Mouse (Mus musculus) retina, adult 2 months (tissue): Measurements from ENCODE around the gene Fam168a.

Experiments
- DNase-seq: peaks from one replicate; pipeline ENCODE4 v3.0.0-alpha.2; 2012; ENCODE audit warnings: low read depth, low spot score

The Fam168a gene

DNA sequence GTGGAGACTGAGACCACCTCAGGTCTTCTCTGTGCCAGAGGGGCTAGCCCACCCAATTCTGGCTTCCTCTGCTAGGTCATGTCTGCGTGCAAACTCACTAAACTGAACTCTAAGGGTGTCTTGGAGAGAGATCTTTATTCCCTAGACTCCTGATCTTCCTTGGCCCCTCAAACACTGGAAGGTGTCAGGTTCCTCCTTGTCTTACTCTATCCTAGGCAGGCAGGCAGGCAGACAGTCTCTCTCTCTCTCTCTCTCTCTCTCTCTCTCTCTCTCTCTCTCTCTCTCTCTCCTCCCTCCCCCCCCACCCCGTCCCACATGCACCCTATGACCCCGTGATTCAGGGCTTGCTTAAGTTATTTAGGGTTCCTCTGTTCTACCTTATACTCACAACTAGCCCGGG is 155.9 kb downstream of the Fam168a start:
- no peak for DNase-seq

DNA sequence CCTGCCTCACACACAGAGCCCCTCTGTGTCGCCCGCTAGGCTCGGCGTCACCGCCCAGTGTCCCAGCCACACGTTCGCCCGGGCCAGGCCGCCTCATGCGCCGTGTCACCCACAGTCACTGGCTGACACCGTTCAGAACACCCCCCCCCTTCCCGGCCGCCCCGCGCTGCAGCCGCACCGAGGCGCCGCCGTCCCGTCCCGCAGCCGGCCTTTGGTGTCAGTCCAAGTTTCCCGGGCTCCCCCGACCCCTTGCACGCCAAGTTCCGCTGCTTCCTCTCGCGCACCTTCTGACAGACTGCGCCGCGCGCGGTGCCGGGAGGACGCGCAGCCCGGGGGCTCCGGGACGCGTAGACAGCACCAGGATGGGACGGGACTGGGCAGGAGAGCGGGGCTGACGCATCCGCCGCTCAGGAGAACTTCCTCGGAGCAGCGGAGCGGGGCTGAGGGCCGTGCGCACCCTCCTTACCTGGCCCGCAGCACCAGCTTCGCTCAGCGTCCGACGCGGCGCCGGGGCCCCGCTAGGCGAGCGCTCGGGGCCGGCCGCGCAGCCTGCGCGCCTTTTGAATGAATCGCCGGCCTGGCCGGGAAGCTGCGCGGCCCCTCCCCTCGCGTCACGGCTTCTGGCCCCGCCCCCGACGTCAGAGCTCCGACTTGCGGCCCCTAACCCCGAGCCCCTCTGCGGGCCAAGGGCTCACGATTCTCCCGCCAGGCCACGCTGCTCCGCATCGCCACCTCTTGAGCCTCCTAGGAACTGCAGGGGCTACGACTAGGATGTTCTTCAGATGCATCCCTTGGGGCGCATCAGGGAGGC is 156.6 kb downstream of the Fam168a start, which contains the start of gene Relt:
Relt (minus strand) TSS at position 619 of the 811 bp plus-strand sequence.
- peak; percentile 60 for DNase-seq

DNA sequence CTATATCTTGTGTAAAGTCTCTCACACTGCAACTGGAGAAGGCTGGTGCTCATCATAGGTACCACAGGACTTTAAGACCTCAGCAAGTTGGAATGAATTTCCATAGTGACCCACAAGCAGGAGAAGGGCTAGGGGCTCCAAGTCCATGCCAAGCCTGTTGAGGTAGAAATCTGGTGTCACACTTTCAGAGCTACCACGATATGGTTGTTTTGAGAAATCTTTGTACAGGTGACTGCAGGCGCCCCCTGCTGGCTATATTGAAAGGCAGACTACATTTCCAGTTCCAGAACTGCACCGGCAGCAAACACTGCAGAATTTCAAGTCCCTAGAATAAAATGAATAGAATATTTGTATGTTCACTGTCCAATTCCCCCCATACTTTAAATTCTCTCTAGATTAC is 160.2 kb downstream of the Fam168a start:
- DNase-seq = peak; percentile 50

DNA sequence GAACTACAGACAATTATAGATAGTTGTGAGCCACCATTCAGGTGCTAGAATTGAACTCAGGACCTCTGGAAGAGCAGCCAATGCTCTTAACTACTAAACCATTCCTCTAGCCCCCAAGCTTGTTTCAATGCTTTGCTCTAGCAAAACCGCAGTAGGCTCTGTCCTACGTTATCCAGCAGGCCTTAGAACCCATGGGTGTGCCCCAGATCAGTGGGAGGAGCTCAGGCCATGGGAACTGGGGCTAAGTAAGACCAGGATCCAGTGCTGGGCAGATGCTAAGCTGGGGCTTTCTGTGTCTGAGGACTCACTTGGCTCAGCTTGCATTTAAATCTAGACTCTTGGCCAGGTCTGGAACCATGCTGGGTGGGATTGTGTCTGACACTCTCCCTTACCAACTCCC is 161.1 kb downstream of the Fam168a start:
- no peak for DNase-seq

DNA sequence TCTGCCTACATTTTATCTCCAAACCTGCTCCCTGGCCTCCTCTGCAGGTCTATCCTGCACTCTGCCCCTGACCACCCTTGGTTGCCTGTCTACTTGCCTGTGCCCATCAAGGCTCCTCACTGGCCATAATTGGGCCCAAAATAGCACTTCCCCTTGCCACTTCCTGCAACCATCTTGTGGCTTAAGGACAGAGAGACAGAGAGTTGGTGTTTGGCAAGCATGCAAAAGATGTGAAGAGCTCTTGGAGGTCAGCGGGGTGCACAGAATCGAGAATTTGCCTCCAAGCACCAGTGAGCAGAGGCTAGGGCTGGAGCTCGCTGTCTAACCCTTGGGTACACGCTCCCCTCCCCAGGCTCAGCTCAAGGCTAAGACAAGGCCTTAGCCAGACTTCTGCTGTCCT is 162.1 kb downstream of the Fam168a start:
- DNase-seq = no peak

DNA sequence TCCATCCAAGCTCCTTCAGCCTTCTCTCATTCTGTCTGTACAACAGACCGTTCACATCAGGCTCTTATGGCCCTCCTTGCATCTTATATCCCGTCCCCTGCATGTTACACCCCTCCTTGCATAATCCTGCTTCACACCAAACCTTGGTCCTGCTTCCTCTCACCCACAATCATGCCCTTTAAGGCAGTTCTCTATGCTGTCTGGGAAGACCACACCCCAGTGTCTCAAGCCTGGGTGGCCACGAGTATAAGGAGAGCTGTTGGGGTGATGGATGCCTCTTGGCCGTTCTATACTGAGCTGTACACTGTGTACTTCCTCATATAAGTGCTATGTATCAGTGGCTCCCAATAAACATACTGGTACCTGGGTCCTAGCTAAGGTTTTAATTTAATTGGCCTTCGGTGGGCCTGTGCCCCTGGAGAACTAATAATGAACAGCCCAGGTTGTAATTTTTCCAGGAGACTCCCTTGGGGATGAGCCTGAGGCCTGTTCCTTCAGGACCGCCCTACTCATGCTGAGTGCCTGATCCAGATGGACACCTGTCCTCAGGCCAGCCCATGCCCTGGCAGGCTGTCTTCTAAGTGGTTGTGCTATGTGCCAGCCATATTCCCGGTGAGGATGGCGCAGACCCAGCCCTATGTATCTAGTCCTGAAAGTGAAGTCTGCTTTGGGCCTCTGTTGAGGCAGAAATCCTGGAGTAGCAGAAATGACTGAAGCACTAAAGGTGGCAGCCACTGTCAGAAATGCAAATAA is 163.6 kb downstream of the Fam168a start:
- no peak for DNase-seq

DNA sequence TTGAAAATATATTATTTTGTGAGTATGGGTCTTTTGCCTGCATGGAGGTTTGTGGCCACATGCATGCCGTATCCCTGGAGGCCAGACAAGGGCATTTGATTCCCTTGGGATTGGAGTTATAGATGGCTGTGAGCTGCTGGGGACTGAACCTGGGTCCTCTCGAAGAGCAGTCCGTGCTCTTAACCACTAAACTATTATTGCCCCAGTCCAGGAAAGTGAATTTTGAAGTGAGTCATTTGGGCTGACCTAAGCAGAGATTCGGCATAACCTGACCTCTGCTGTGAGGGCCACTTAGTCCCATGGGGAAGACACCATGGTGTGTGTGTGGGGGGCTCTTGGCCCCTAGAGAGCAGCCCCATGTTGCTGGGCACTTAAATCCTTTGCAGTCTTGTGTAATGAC is 164.9 kb downstream of the Fam168a start:
- no peak for DNase-seq

DNA sequence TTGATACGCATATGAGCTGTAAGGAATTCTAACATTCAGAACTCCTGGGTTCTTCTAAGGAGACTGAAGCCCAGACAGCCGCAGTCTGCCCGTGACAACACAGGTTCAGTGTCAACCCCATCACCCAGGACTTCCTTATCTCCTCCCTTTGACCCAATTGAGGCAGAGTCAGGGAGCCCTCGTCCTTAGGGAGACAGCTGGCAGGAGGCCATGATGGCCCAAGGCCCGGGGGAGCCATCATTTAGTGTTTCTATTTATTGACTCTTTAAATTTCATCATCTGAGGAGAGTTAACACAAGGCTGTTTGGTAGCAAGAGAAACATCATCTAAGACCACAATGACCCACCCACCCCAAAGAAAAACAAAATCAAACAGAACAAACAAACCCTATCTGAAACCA is 165.5 kb downstream of the Fam168a start:
- no peak for DNase-seq

DNA sequence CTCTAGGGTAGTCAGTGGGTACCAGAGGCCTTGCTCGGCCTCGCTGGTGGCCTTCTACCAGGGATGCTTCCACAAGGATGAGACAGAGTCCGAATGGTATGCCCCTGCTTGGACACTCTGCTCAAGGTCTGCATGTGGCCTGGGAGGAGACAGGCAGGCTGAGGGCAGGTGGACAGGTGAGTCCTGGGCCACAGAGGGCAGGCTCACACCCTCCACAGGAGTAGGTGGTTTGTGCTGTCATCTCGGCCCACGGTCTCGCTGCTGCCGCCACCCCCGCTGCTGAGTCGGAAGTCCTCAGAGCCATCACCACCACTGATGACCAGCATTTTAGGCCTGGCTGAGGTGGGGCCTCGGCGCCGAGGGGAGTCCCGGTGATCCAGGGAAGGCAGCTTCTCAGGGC is 166.8 kb downstream of the Fam168a start:
- no peak for DNase-seq

DNA sequence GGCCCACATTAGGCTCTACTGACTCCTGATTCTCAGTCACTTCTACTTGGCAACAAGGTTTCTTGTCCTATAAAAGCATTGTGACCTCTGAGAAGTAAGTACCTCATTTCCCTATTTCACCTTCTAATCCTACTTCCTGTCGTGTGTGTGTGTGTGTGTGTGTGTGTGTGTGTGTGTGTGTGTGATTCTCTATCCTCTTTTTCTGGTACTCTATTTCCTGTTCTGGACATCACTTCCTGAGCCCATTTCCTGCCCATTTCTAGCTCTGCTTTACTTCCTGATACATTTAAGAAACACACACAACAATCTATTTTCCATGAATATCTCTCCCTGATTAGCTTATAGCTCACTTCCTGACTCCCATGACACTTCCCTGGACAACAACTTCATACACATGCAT is 169.4 kb downstream of the Fam168a start:
- no peak for DNase-seq

DNA sequence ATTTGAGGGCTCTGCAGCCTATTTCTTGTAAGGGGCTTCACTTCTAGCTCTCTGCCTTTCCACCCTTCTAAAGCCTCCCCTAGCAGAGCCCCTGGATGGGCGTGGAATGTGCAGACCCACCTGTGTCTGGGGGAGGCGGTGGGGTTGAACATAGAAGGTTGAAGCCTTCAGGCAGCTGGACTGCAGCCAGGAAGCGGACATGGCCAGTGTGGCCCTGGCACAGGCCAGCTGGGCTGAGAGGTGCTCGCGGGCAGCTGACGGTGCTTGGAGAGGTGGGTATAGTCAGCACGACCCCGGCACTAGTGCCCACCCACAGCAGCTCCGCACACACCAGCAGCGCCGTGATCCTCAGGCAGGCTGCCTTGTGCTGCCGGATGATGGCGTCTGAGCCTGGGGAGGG is 169.9 kb downstream of the Fam168a start:
- DNase-seq = no peak

DNA sequence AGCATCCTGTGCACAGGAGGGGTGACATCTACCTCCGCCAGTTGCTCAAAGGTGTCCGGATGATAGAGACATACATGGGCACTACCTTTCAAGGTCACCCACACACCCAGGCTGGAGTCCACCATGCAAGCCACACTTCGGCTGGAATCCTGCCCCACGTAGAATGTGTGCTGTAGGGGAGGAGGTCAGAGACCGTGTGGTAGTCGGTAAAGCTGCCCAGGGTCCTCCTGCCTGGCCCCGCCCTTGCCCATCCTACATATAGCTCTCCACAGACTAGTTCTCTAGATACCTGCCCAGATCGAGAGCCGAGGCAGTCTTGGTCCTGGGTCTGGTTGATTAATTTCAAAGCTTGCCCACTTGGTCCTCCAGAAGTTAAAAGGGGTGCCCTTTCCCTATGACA is 170.3 kb downstream of the Fam168a start:
- no peak for DNase-seq

DNA sequence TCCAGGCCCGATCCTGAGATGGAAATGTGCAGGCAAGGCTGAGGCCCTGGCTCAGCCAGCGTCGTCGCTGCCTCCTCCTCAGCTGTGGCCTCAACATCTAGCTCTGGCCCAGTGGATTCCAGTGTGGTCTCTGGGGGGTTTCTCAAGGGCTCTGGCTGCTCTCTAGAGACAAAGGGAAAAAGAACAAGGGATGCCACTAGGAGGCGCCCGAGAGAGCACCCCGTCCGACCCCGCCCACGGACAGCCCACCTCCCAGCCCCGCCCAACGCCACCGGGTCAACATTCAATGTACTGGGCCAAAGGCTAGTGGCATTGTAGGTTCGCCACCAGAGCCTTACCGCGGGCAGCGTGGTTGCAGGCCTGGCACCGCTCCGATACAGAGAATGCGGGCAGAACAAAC is 173.2 kb downstream of the Fam168a start:
- DNase-seq = no peak

DNA sequence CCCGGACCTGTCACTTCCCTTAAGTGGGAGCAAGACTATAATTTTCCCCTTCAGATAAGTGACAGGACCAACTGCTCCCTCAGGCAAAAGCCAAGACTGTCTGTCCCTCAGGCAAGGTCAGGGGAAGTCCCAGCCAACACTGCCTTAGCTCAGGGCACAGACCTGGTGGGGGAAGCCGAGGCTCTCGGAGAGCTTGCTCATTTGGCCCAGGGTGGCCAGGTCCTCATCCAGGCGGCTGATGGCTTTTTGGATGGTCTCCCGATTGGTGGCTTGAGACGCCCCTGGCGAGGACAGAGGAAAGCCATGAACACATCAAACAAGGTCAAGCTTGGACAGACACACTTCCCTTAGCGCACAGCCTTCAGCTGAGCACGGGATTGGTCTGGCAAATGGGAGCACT is 175.1 kb downstream of the Fam168a start:
- no peak for DNase-seq

DNA sequence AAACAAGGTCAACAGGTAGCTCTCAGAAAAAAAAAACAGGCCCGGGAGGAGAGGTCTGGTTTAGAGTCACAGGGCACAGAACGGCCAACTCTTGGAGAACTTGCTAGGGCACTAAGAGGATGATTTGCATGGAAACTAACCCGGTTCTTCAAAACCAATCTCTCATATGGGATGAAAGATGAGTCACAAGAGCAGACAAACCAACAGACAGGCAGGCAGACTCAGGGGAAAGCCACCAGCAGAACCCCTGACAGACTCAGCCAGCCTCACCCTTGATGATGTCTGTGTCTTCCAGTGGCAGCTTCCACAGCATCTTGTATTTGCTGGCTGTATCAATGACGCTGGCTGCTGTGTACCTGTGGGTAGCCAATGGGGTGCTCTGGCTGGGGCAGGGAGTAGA is 175.5 kb downstream of the Fam168a start:
- no peak for DNase-seq

DNA sequence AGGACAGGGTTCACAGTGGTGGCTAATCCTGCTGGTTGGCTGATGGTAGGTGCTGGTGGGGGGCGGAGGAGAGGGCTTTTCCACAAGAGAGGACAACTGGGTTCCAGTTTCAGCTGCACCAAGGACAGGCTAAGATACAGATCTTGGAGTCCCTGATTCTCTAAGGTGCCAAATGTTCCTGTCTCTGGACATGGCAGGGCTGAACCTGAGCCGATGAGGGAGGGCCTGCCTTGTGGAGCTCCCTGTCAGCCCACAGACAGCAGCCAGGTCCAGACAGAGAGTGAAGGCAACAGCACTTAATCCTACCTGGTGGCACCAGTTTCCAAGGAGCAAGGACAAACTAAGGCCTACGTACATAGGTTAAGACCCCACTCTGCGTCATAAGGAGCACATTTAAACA is 178.0 kb downstream of the Fam168a start:
- DNase-seq = no peak

DNA sequence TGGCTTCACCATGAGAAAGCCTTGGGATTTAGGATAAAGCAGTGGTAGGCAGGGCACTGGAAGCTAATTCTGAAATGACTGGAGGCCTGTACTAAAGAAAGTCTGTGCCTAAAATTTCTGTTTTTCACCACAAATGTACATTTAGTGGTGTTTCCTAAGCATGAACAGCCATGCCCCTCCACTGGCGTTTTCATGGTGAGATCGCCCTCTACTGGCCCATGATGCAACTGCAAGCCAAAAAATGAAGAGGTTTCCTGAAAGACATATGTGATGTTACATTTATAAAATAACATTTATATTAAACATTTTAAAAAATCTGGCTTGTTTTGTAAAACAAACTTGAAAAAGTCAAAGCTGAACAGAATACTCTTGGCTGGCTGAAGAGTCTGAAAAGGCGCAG is 180.1 kb downstream of the Fam168a start:
- no peak for DNase-seq
